ENCODE assay signal across 18 mouse cellular contexts in genomic region chr4:56524430-56524985, GRCm38 (mm10).
DNase-seq lines count a peak whose midpoint lies in the region; ATAC-seq and TF ChIP-seq lines count a peak whose summit lies in the region.
"Had no signal": no experiment of that assay in that cellular context is flagged by ENCODE, and none has a peak within 500 bp of the region (broad histone marks: within the 10 kb centered on the region; RNA-seq: fewer than 3 reads in every experiment).

No protein-coding gene starts in this region.

- ATAC-seq in forebrain, embryonic 16.5 days, result peak; percentile 40; the same call in 1 of the 2 replicates
- no peak for ATAC-seq in forebrain, embryonic 12.5 days (ENCODE audit: low FRiP score)
- ATAC-seq in midbrain, postnatal 0 days (ENCODE audit: low FRiP score), result no peak
- ATAC-seq in midbrain, embryonic 15.5 days (replicated peaks), result no peak
- ATAC-seq: intestine, embryonic 15.5 days had no signal

- H3K4me2 ChIP-seq in forebrain, embryonic 16.5 days (ENCODE audit: low read length), result no peak overlapping the region
- H3K4me2 ChIP-seq in forebrain, embryonic 12.5 days, result no peak overlapping the region
- no peak overlapping the region for H3K4me2 ChIP-seq in midbrain, postnatal 0 days (ENCODE audit: low read depth, low read length, poor library complexity, severe bottlenecking)
- H3K4me2 ChIP-seq in midbrain, embryonic 15.5 days, result no peak overlapping the region
- H3K4me2 ChIP-seq: intestine, embryonic 15.5 days; liver, embryonic 13.5 days; neural tube, embryonic 15.5 days had no signal

- no peaks in the 10 kb centered on the region for H3K36me3 ChIP-seq in forebrain, embryonic 16.5 days (ENCODE audit: control insufficient read depth, insufficient read depth)
- no peaks in the 10 kb centered on the region for H3K36me3 ChIP-seq in forebrain, embryonic 12.5 days (replicated peaks)
- no peaks in the 10 kb centered on the region for H3K36me3 ChIP-seq in midbrain, postnatal 0 days (ENCODE audit: insufficient read depth, low read length)
- H3K36me3 ChIP-seq in midbrain, embryonic 15.5 days (replicated peaks), result no peaks in the 10 kb centered on the region
- H3K36me3 ChIP-seq: intestine, embryonic 15.5 days; liver, embryonic 13.5 days; neural tube, embryonic 15.5 days had no signal

- H3K9ac ChIP-seq in forebrain, embryonic 16.5 days (replicated peaks; ENCODE audit: low read depth, low read length), result no peak overlapping the region
- no peak overlapping the region for H3K9ac ChIP-seq in forebrain, embryonic 12.5 days
- no peak overlapping the region for H3K9ac ChIP-seq in midbrain, postnatal 0 days (replicated peaks; ENCODE audit: low read length, poor library complexity, severe bottlenecking)
- H3K9ac ChIP-seq in midbrain, embryonic 15.5 days, result no peak overlapping the region
- H3K9ac ChIP-seq: intestine, embryonic 15.5 days; liver, embryonic 13.5 days; neural tube, embryonic 15.5 days had no signal

- H3K4me3 ChIP-seq in forebrain, embryonic 16.5 days (replicated peaks; ENCODE audit: low read length), result no peak overlapping the region
- H3K4me3 ChIP-seq in forebrain, embryonic 12.5 days (replicated peaks), result no peak overlapping the region
- no peak overlapping the region for H3K4me3 ChIP-seq in midbrain, postnatal 0 days (ENCODE audit: low read depth, low read length)
- H3K4me3 ChIP-seq in midbrain, embryonic 15.5 days, result no peak overlapping the region
- H3K4me3 ChIP-seq: intestine, embryonic 15.5 days; liver, embryonic 13.5 days; megakaryocyte, embryonic 14.5 days; neural tube, embryonic 15.5 days had no signal

- no peak for TF ChIP-seq CTCF in midbrain, postnatal 0 days (IDR thresholded peaks at IDR 0.05)

- H3K4me1 ChIP-seq in forebrain, embryonic 16.5 days (replicated peaks; ENCODE audit: control insufficient read depth, insufficient read depth, low read length), result no peaks in the 10 kb centered on the region
- H3K4me1 ChIP-seq in forebrain, embryonic 12.5 days, result no peaks in the 10 kb centered on the region
- no peaks in the 10 kb centered on the region for H3K4me1 ChIP-seq in midbrain, postnatal 0 days (ENCODE audit: insufficient read depth, low read length)
- H3K4me1 ChIP-seq in midbrain, embryonic 15.5 days, result no peaks in the 10 kb centered on the region
- H3K4me1 ChIP-seq: intestine, embryonic 15.5 days; liver, embryonic 13.5 days; megakaryocyte, embryonic 14.5 days; neural tube, embryonic 15.5 days had no signal

- no peaks in the 10 kb centered on the region for H3K9me3 ChIP-seq in forebrain, embryonic 16.5 days (ENCODE audit: control insufficient read depth, low read length)
- no peaks in the 10 kb centered on the region for H3K9me3 ChIP-seq in forebrain, embryonic 12.5 days
- H3K9me3 ChIP-seq in midbrain, postnatal 0 days (ENCODE audit: low read length), result no peaks in the 10 kb centered on the region
- H3K9me3 ChIP-seq in midbrain, embryonic 15.5 days, result no peaks in the 10 kb centered on the region
- H3K9me3 ChIP-seq: intestine, embryonic 15.5 days; liver, embryonic 13.5 days; neural tube, embryonic 15.5 days had no signal

- no peaks in the 10 kb centered on the region for H3K27me3 ChIP-seq in forebrain, embryonic 16.5 days (replicated peaks; ENCODE audit: control insufficient read depth, insufficient read depth, low read length)
- H3K27me3 ChIP-seq in forebrain, embryonic 12.5 days, result no peaks in the 10 kb centered on the region
- H3K27me3 ChIP-seq in midbrain, postnatal 0 days (ENCODE audit: insufficient read depth, low read length), result no peaks in the 10 kb centered on the region
- H3K27me3 ChIP-seq in midbrain, embryonic 15.5 days (replicated peaks), result no peaks in the 10 kb centered on the region
- H3K27me3 ChIP-seq: intestine, embryonic 15.5 days; liver, embryonic 13.5 days; megakaryocyte, embryonic 14.5 days; neural tube, embryonic 15.5 days had no signal

- no peak overlapping the region for H3K27ac ChIP-seq in forebrain, embryonic 16.5 days (ENCODE audit: low read length)
- no peak overlapping the region for H3K27ac ChIP-seq in forebrain, embryonic 12.5 days
- no peak overlapping the region for H3K27ac ChIP-seq in midbrain, postnatal 0 days (ENCODE audit: low read depth, low read length)
- H3K27ac ChIP-seq in midbrain, embryonic 15.5 days, result no peak overlapping the region
- H3K27ac ChIP-seq: intestine, embryonic 15.5 days; kidney, postnatal 0 days; liver, embryonic 13.5 days; neural tube, embryonic 15.5 days had no signal

- 70% methylated on average over 6 of the region's 6 CpGs for WGBS in forebrain, embryonic 16.5 days
- 75% methylated on average over 6 of the region's 6 CpGs for WGBS in forebrain, embryonic 12.5 days
- 87% methylated on average over 6 of the region's 6 CpGs for WGBS in midbrain, postnatal 0 days
- WGBS in midbrain, embryonic 15.5 days, result 85% methylated on average over 6 of the region's 6 CpGs

- peak; percentile 44 for DNase-seq in midbrain, postnatal 0 days (ENCODE audit: low spot score)
- DNase-seq in layer of hippocampus, postnatal 10 days (ENCODE audit: low spot score in 2 of 2), result peak; percentile 13 to 22
- DNase-seq in telencephalon, adult 2 months (ENCODE audit: low read depth, low spot score), result peak; percentile 28
- no peak for DNase-seq in MN1 (ENCODE audit: low spot score)
- no peak for DNase-seq in gastrocnemius, adult 18-20 months (ENCODE audit: low spot score)
- DNase-seq: adrenal gland, adult 8-10 months; B cell, adult 2 months; cerebellum, adult 9-11 months; embryo, embryonic 11 days; liver, embryonic 13.5 days; lung, postnatal 10 days had no signal

Comparison
In these comparisons a context has a peak if more than half of its experiments do, and no peak if none do; other contexts are left out.
1. DNase-seq: peak in midbrain, postnatal 0 days (single experiment), layer of hippocampus, postnatal 10 days (2 of 2) and telencephalon, adult 2 months (single experiment); none in MN1 (single experiment) and gastrocnemius, adult 18-20 months (single experiment).